In the genomic region with DNA sequence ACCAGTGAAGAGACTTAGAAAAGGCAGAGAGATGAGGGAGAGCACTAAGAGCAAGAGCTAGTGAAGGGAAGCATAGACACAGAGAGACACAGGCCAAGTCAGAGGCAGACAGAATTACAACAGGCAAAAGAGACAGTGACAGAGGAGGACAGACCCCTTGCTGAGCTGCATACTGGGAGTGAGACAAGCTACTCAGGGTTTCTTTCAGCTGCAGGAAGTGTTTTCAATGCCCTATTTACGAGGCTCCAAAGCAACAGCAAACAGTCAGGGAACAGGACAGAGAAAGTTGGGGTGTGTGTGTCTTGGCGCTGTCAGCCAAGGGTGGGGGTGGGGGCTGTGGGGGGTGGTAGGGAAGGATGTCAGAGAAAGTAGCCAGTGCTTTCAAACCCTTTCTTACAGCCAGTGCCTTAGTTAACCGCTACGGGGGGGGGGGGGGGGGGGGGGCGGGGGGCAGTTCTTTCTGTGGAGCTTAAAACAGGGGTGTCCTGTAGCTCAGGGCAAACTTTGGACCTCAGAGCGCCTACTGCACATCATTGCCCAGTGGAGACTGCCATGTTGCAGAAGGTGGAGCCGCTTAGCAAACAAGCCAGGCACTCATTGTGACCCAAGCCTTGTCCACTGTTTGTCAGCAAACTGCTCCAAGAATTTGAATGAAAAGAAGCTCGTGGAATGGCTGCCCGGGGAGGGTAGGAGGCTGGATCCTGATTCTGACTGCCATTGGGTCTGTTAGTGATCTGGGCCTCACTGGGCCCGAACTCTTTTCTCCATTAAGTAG, we compare ENCODE assay signal across 9 mouse cellular contexts. TPM values are rescaled to one million over a fixed set of nuclear protein-coding genes. Genes with fewer than 3 reads are reported as not detected.
A peak's percentile ranks its signal among the peaks of the same experiment; 100 is the strongest.
DNase-seq lines count a peak whose midpoint lies in the region; ATAC-seq and TF ChIP-seq lines count a peak whose summit lies in the region.
"Had no signal": no experiment of that assay in that cellular context is flagged by ENCODE, and none has a peak within 500 bp of the region (broad histone marks: within the 10 kb centered on the region; RNA-seq: fewer than 3 reads in every experiment).

Timp4 (minus strand) TSS at position 107 of the 775 bp plus-strand sequence.

- no peak for DNase-seq in gastrocnemius, adult 18-20 months (ENCODE audit: low spot score)
- no peak for DNase-seq in gastrocnemius, postnatal 4 days (ENCODE audit: low spot score in 2 of 2)
- no peak for DNase-seq in MEL (ENCODE audit: low read depth, low spot score)
- no peak for DNase-seq in gastrocnemius, adult 8-10 months (ENCODE audit: low spot score in 2 of 2)
- DNase-seq in layer of hippocampus, postnatal 10 days (ENCODE audit: low spot score in 2 of 2): peak in 1 of 2 experiments; percentile 43
- no peak for DNase-seq in urinary bladder, postnatal 10 days (ENCODE audit: low spot score)
- DNase-seq in right cerebral cortex, postnatal 4 days: no peak

- no peaks in the 10 kb centered on the region for H3K9me3 ChIP-seq in MEL (replicated peaks; ENCODE audit: insufficient read depth, low read length)
- H3K9me3 ChIP-seq in neural tube, embryonic 12.5 days: no peaks in the 10 kb centered on the region
- H3K9me3 ChIP-seq: G1E had no signal

- H3K4me2 ChIP-seq in neural tube, embryonic 12.5 days (replicated peaks): peak within 1 kb of the TSS; percentile 52

- TF ChIP-seq EP300 in MEL (IDR thresholded peaks at IDR 0.05; ENCODE audit: low read depth in 1 of 2, low read length in 2 of 2): no peak

- TF ChIP-seq RAD21 in MEL (IDR thresholded peaks at IDR 0.05; ENCODE audit: low read depth, low read length): no peak

- WGBS in neural tube, embryonic 12.5 days: 20% methylated on average over 7 of the region's 10 CpGs

- ATAC-seq in neural tube, embryonic 12.5 days (ENCODE audit: low FRiP score, low read depth): peak; percentile 77

- no peaks in the 10 kb centered on the region for H3K36me3 ChIP-seq in MEL (ENCODE audit: control insufficient read depth in 1 of 2, insufficient read depth in 2 of 2, low read length in 2 of 2)
- H3K36me3 ChIP-seq in neural tube, embryonic 12.5 days: no peaks in the 10 kb centered on the region
- H3K36me3 ChIP-seq: G1E had no signal

- H3K27ac ChIP-seq in MEL (ENCODE audit: control insufficient read depth, low read depth, low read length): no peak within 1 kb of the TSS
- 0 out of 2 replicates have a peak within 1 kb of the TSS, but pooled peaks have one; percentile 6 for H3K27ac ChIP-seq in neural tube, embryonic 12.5 days

- H3K4me1 ChIP-seq in MEL (ENCODE audit: control insufficient read depth in 1 of 2, insufficient read depth in 2 of 2, low read length in 2 of 2): no peaks in the 10 kb centered on the region
- peaks cover 11% of the 10 kb centered on the region for H3K4me1 ChIP-seq in neural tube, embryonic 12.5 days

- H3K27me3 ChIP-seq in MEL (ENCODE audit: control insufficient read depth in 1 of 2, insufficient read depth in 2 of 2, low read length in 2 of 2): peaks cover 0 to 3% of the 10 kb centered on the region in 2 experiments
- no peaks in the 10 kb centered on the region for H3K27me3 ChIP-seq in neural tube, embryonic 12.5 days (replicated peaks)

- no peak within 1 kb of the TSS for H3K4me3 ChIP-seq in MEL (ENCODE audit: control insufficient read depth in 1 of 2, insufficient read depth in 1 of 2, low read depth in 2 of 2, low read length in 2 of 2)
- no peak within 1 kb of the TSS for H3K4me3 ChIP-seq in neural tube, embryonic 12.5 days

- H3K79me2 ChIP-seq in MEL (ENCODE audit: control insufficient read depth, insufficient read depth, low read length, poor library complexity): no peaks in the 10 kb centered on the region

- no peak for TF ChIP-seq CTCF in MEL (IDR thresholded peaks at IDR 0.05 in 2 of 3, conservative IDR thresholded peaks at IDR 0.05 in 1 of 3; ENCODE audit: control insufficient read depth in 1 of 3, insufficient read depth in 1 of 3, low read depth in 2 of 3, low read length in 3 of 3, poor library complexity in 1 of 3, severe bottlenecking in 1 of 3)

- no peak within 1 kb of the TSS for H3K9ac ChIP-seq in MEL (ENCODE audit: control insufficient read depth, low read depth, low read length, poor library complexity, severe bottlenecking)
- 0 out of 2 replicates have a peak within 1 kb of the TSS, but pooled peaks have one; percentile 13 for H3K9ac ChIP-seq in neural tube, embryonic 12.5 days

- TF ChIP-seq POLR2A in MEL (IDR thresholded peaks at IDR 0.05; ENCODE audit: control insufficient read depth in 1 of 2, insufficient read depth in 1 of 2, low read depth in 1 of 2, low read length in 2 of 2, poor library complexity in 1 of 2): no peak

TF ChIP-seq in MEL, 35 proteins besides CTCF, POLR2A, EP300 and RAD21:
- TF ChIP-seq ZKSCAN1 (IDR thresholded peaks at IDR 0.05; ENCODE audit: low read depth, low read length) (no peak), ZNF384 (IDR thresholded peaks at IDR 0.05; ENCODE audit: low read depth, low read length) (0 out of 2 replicates have a peak, but pooled peaks have one; percentile 11)

RNA-seq across cellular contexts. Expression of gene Timp4, which starts in this region (rescaled TPM):
- total RNA-seq in gastrocnemius, adult 18-20 months (2021): 10 to 100 TPM; 20.1 to 24.4 TPM
- total RNA-seq in gastrocnemius, postnatal 4 days (2021): 1 to 10 TPM; 1.4 to 2.7 TPM
- total RNA-seq in MEL (2012; rRNA removed): not detected in 2 replicates
- polyA plus RNA-seq in MEL (2012; ENCODE audit: insufficient read depth in 1 of 2, insufficient read length in 2 of 2, low read depth in 1 of 2, low replicate concordance in 2 of 2, missing spikeins in 1 of 2): not detected
- 10 to 100 TPM in 3 of 4 experiments, 1 to 10 TPM in 1; 6.5 to 19.5 (median 15.6) TPM for total RNA-seq in gastrocnemius, adult 8-10 months (2022)
- total RNA-seq in layer of hippocampus, postnatal 10 days (2021): 10 to 100 TPM; 20.5 to 22.3 TPM
- 1.2 and 1.9 TPM in 2 replicates for polyA plus RNA-seq in neural tube, embryonic 12.5 days (2016; fragmentation: Nextera tagmentation; extraction: Ambion mirVana)
- polyA plus RNA-seq: G1E had no signal
